Mouse (Mus musculus) cerebellum, adult 9-10 months (tissue): ENCODE measurements at regions not wholly inside any gene's neighbourhood (a gene's known extent, or its start where the extent isn't known, plus 50 kb on each side); places are given as distances from the start of the nearest gene placed in this dataset.
A peak's percentile ranks its signal among the peaks of the same experiment; 100 is the strongest.

Experiments used
- DNase-seq: peaks from one replicate; pipeline ENCODE4 v3.0.0; 2022

DNA sequence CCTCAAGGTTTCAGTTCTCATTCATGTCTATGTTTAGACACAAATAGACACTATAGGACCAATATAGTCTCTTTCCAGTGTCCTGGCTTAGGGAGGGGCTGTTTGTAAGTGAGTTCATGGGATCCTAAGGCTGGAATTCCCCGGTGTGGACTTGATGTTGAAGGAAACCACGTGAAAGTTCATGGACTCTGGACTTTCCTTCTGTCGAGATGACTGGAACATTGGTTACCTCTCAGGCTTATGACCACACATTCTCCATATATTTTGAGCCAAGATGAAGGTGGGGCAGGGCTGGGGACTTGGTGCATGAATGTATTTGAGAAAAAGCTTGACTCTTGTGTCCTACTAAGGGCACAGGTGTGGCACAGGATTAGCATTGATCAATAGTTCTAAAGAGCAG, 206.3 kb upstream of the Ankrd55 start:
- DNase-seq = no peak

DNA sequence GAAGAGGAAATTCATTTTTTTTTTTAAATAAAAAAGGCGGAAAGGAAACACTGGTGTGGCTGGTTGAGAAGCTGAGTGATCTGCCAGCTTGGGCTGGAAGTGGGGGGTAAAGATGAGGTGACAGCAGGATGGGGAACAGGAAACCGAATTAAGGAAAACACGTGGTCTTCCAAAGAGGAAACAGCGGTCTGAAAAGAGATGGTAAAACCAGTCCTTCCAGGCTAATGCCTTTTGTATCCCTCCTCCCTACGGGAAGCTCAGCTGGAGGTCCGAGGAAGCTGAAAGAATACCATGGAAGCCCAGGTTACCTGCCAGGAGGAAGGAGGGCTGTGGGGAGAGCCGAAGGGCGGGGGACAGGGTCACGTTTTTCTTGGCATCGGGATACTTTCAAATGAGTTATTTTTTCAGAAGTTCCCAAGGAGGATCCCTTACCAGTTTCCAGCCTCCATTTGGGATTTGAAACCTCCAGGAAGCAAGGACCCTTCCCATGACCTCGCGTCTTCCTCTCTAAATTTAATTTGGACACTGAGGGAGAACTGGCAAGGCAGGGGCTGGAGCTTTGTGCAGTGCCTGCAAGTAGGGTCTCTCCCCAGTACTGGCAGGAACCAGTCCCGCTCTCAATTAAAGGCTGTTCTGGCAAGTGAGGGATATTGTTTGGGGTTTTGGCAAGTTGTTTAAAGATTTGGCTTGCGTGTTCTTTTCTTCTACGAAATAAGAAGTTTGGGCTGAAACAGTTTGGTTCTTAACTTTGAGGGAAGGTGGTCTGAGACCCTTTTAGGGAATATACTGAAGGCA, 203.6 kb upstream of the Ankrd55 start:
- DNase-seq = no peak

DNA sequence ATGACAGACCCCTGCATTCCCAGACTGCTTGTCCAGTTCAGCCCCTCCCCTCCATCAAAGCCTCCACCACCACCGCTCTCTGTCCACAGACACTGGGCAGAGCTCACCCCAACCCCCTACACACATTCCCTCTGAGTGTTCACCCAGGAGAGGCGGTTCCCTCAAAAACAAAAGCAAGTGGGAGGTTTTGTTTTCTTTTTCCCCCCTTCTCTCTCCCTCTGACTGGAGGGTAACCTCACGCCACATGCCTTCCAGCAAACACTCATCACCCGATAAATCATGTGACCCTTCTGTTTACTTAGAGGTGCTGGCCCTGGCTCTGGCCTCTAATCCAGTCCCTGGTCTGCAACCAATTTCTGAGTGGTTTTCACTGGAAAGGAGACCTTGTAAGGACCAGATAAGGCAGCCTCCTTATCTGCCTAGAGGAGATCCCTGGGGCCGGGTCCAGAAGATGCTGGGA, 199.9 kb upstream of the Ankrd55 start:
- DNase-seq = no peak

DNA sequence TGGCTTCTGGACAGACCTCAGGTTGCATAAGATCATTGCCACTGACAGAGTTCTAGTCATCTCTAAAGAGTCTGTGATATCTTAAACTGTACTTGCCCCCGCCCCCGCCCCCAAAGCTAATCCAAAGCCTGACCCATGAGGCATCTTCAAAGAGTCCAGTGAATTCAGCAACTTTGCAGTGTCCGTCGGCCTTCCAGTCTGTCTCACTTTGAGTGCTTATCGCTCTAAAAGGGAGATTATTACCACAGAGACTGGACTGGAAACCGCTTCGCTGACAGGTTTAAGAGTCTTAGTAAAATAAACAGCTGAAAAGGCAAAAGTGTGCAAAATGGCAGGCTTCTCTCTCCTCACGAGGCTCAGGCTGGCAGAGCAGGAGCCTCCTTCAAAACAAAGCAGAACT, 197.5 kb upstream of the Ankrd55 start:
- no peak for DNase-seq

DNA sequence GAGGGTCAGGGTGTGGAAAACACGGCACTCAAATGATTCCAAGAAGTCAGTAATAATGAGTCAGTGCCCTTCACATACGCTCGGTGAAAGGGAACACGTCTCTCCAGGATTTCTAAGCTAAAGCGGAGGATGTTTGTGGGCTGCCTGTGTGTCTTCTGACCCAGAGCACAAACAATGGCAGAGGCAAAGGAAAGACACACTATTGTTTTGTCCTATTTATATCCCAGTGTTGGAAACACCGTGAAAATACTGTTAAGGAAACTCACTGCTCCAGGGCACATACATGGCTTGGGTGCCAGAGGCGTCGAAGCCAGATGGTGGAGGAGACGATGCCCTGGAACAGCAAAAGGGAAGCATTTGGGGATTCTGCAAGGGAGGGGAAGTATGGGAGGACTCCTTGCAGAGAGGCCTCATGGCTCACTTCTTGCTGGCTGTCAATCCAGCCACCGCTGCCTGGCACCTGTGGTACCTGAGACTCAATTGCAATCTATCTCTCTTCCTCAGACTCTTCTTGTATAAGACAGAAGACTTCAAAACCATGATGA, 192.6 kb upstream of the Ankrd55 start:
- DNase-seq = no peak

DNA sequence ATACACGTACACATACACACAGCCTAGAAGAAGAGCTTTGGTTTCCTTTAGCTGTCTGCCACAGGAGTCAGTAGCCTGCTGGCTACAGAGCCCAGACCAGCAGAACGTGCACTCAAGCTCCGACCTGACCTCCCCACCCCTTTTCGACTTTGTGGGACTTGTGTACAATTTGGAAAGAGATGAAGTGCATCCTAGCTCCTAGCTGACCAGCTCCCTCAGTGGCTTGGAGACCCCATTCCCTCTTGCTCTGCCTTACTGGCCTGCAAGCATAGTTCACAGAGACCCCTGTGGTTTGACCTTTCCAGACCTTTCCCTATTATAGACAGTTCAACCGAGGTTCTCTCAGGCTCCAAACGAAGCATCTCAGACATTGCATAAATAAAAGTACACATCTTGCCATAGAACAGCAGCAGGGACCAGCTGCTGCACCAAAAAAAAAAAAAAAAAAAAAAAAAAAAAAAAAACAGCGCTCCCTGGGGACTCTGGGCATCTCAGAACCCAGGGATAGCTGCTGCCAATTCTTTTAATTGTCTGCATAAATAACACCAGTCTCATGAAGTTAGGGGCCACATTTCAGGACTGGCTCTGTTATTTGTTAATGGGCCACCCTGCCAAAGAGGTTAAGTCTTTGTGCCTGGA, 188.2 kb upstream of the Ankrd55 start:
- DNase-seq = no peak

DNA sequence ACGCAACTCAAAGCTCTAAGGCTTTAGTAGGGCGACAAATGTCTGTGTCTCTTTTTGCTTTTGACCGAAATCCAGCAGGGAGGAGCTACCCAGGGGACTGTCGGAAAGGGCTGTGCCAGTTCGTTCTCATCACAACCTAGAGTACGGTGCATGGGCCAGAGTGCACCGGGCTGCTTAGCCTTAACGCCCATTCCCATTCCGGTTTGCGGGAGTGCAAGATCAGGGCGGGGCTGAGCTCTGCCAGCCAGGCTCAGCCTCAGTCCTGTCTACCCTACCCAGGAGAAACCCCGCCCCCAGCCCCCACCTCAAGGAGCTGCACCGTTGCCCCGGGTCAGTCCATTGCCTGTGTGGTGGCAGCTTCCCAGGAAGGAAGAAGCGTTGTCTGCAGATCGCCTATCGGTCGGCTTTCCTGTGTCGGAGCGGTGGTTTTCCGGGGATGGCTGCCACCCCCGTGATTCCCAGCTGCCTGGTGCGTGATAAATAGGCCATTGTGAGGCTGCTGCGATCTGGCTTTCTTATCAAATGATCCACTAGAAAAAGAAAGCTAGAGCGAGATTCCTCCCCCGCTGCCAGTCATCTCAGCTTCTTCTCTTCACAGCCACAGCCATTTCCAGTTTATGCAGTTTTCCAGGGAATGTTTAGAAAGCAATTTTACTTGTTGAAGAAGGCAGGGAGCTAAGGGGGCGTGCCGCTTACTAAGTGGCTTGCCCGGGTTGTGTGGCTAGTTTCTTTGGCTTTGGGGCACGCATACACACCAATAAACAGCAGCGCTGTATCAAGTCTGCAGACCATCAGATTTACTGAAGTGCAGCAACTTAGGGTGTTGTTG, 187.4 kb upstream of the Ankrd55 start:
- peak; percentile 42 for DNase-seq

DNA sequence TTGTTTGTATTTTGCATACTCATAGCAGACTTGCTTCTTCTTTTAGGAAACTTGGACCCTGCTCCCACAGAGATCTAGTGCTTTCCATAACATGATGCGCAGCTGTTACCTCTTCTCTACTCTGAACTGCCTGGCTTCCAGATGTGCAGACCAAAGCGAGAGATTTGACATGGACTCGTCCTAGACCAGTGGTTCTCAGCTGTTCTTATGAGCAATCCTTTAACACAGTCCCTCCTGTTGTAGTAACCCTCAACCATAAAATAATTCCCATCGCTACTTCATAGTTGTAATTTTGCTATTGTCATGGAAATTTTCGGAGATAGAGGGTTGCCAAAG, 186.9 kb upstream of the Ankrd55 start:
- no peak for DNase-seq

DNA sequence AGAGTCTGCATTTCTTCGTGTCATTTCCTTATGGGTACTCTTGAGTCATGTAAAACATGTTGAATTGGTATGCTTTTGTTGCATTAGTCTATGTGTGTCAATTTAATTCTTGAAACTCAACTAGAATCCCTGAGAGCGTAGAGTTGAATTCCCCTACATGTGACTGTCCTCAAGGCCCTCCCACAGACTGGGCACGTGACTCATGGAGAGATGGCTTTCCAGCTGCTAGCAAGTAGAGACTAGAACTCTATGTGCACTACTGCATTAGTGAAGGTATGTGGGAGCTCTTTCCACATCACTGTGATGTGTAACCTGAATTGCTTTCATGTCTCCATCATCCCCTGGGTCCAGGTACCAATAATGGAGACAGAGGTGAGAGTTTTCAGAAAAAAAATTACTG, 182.3 kb upstream of the Ankrd55 start:
- no peak for DNase-seq

DNA sequence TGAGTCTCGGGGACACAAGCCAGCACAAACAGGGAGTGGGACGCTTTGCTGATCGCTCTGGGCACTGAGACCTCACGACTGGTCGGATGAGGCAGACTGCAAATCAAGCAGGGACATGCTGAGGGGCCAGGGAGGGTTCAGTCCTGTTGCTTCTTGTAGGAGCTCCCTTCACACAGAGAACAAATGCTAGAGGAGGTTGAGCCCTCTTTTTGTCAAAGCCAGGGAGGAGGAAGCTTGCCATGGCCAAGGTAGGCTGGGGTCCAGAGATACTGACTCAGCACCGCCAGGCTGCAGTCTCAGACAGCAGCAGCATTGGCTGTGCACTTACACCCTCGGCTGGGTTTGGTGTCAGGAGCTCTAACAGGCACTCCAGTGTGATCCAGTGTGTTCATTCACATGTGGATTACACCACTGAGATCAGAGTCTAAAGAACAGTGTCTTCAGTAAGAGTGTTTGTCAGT, 173.5 kb upstream of the Ankrd55 start:
- no peak for DNase-seq

DNA sequence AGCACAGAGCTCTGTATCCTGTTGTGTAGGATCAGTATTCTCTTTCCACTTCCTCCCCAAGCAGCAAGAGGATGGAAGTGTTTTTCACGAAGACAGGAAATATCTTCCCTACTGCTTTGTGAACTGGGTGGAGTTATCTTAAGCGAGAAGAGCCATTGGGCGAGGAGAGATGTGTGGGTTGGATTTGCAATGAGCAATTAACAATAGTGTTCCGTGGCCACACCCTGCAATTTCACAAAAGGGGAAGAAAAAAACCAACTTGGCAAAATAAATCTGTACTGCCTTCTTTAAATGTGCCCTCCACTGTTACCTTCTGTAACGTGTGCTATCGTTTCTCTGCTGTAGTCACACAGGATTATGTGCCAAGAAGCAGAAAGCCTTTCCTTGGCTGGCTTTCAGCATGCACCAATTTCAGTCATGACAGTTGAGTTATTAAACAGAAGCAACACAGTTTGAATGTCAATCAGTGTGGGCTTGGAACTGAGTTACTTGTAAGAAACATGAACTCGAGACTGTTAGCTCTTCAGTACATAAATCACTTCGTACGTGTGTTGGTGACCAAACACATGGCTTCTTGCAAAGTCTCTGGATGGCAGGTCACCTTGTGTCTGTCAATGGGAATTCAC, 172.0 kb upstream of the Ankrd55 start:
- DNase-seq = no peak

DNA sequence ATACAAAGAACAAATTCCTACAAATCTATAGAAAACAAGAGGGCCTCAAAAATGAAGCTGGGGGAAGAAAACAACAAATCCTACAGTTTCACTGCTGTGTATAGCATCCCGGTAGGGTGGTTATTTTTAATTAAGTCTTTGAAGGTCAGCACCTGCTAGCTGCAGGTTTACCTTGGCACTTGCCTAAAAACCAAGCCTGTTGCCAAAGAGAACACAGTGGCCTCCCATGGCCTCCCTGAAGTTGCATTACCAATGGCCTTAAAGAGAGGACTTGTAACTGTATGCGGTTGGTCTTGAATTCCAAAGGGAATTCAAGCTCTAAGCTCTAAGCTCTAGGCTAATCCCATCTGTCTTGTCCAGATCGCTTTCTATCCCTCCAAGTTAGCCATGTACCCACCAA, 169.7 kb upstream of the Ankrd55 start:
- DNase-seq = no peak

DNA sequence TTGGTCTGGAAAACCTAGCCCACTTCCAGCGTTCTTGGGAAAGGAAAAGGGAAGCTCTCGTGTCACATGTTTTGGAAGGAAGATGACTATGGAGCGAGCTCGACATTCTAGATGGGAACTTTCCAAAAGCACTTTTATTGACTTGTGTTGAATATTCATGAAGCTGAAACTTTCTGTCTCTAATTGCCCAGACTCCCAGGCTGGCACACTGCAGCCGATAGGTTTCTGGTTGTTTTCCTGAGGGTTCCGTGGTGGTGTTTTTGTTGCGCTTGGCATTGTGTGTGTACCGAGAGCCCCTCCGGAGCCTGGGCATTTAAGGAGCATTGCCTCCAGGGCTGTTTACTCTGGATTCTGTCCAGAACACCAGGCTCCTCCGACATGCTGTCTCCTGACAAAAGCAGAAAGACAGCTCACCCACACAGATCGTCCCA, 168.6 kb upstream of the Ankrd55 start:
- no peak for DNase-seq

DNA sequence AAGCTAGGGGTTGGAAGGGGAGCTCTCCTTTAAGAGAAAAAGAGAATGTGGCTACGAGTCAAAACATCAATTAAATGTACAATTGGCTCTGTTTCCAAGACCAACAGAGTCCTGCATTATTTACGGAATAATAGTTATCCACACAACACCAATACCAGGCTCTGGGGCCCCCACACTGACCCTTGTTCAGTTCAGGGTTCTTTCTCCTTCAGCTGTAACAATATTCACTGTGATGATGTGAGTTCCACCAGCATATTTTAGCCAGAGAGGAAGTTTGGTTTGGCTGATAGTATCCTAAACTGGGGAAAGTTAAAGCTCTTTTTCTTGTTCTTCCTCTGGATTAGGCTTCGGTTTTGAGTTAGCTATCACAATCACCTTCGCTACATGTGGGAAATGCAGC, 167.9 kb upstream of the Ankrd55 start:
- DNase-seq = no peak

DNA sequence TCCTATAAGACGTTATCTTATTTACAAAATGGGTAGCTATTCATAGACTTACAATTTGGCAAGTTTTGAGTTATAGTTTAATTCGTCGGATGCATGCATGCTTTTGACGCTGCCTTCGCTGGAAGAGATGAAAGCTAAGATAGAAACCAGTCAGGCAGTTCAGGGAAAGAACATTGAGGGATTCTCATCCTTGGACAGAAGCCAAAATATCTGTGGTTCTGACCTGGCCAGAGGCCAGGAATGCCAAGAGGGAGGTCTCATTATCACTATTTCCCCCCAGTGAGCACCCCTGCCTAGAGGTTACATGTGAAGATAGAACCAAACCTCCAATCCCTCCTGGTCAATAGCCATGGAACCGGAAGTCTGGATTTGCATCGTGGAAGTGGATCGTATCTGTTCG, 167.1 kb upstream of the Ankrd55 start:
- DNase-seq = no peak

DNA sequence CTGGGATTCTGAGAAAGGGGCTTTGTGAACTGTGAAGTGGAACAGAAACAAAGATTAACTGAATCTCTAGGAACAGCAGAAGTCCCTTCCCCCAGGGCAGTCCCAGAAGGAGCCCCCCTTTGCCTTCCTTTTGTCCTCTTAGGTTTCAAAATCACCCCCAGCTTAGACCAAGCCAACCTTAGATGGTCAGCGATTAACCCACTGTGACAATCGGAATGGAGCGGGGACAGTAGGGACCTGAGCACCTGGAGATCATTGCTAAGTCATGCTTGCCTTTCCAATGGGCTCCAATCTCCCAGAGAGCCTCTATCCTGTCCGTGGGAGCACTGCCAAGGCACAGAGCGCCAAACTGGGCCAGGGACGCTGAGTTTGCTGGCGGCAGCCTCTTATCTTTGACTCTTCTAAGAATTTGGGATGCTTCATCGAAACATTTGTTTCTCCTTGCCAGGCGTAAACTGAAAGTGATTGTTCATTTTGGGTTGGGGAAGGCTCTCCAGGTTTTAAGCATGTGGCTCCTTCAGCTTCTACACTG, 165.3 kb upstream of the Ankrd55 start:
- no peak for DNase-seq

DNA sequence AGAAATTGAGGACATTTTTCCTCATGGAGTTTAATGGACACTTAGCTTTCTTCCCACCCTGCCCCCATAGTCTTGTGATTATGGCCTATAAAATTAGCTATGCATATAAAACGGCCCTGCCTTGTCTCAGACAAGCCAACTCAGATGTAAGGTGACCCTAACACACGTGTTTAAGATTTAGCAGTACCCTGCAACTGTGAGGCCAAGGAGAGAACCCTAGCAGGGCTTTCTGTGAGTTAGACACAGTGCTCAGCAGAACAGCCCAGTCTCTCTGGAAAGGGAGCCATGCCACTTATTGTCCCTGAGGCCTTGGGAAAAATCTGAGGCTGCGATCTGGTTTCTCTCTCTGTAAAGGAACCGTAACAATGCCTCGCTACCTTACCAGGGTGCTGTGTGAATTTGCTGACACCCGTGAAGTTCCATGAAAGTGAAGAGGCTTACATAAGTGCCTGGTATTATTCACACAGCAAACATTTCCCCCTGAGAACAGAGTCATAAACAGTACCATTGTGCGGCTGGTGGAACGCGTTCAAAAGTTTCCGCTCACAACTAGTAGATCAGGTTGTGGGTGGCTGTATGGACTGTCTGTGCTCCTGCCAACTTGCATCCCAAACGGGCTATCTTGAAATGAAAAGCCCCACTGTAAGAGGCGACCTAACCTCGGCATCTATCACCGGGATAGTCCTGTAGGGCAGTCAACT, 162.3 kb upstream of the Ankrd55 start:
- no peak for DNase-seq

DNA sequence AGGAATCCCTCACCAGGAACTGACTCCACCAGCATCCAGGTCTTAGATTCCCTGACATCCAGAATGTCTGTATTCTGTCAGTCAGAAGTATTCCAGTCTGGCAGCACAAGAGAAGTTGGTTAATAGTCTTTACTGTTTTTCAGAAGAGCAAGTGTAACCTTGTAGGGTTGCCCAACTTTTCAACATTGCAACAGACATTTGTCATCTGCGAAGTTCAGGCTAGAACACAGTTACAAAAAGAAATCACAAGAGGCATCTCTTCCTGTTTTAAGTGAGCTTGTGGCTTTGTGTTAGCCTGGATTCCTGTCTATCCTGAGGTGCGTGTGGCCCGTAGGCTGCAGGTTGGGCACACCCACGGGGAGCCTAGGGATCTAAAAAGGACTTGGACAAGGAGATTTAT, 158.0 kb upstream of the Ankrd55 start:
- no peak for DNase-seq

DNA sequence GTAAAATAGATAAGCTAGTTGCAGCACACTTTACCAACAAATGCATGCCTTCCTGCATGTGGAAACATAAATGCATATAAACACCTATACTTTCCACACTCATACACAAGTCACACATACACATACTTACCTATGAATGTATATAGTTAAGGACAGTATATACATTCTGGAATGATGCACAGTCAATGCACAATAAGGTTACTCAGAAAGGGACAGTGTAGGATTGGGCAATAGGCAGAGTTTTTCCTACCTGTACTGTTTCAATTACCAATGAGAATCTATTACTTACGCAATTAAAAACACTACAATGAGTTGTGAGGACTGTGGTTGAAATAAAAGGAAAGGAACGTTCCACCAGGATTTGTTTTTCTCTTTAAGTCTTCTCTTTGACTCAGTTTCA, 157.5 kb upstream of the Ankrd55 start:
- no peak for DNase-seq

DNA sequence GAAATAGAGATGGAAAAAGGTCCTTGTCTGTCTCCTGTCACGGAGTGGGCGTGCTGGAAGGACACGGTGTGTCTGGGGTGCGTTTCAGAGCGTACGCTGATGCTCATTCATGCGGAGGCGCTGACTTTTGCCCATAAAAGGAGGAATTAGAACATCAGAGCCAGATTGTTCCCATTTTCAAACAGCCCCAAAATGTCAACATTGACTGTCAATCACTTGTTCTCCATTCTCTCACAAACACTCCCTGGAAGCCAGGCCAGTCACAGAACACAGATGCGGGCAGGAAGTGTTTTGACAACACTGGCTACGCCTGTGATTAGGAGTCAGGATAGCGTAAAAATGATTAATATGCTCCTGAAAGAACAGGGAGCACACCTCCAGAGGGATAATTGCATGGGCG, 157.1 kb upstream of the Ankrd55 start:
- DNase-seq = no peak

DNA sequence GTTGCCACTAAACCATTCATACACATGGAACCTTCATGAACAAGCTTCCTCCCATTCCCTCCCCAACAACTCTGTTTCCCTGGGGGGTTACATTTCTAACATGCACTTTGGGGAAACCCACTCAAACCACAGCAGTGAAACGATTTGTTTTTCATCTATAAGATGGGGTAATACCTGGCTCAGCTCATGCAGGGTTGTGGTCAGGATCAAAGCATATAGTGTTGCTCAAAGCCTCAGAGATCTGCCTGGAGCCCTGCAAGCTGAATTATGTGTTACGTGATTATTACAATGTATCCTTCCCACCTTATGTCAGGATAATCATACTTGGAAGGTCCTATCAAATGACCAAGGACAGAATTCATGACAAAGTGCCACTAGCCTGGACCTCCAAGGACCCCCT, 154.5 kb upstream of the Ankrd55 start:
- no peak for DNase-seq

DNA sequence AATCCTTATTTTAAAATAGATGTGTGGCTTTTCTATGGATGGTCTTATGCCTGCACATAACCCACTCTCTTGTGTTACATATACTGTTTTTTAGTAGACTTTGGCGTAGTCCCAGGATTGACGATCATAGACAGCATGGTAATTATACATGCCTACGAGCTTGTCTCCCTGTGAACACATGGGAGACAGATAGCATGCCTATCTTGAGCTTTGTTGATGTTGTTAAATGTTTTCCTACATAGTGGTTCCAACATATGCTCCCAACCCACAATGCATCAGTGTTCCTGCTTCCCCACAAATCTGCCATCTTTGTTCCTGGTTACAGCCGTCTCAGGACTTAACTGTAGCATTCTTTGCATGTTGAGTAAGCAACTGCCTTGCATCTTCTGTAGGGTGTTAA, 153.6 kb upstream of the Ankrd55 start:
- DNase-seq = no peak
